Mouse (Mus musculus): ENCODE results near the gene Cbarp. TPM values are rescaled to one million over a fixed set of nuclear protein-coding genes. Genes with fewer than 3 reads are reported as not detected.

The Cbarp gene
- polyA plus RNA-seq, 1 experiment from 2014 or later = 4.7 TPM

DNA sequence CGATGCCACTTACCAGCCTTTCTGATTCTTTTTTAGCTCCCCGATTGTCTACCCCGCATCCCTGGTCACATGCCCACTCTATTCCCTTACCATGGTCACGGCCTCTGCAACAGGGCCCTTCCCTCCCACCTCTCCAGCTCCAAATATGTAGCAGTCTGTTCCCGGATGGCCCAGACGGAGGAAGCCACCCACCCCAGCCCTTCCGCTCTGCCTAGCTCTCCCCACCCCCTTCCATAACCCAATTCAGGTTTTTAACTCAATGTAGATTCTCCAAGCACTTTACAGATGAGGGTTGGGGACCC lies 16.1 kb upstream of the Cbarp start:
- Histone ChIP-seq H3K4me1 (replicated peaks; ENCODE audit: insufficient read depth, low read length) (peaks cover 84% of the 10 kb centered on the region), H3K27me3 (ENCODE audit: insufficient read depth, low read length) (no peaks in the 10 kb centered on the region), H3K9me3 (replicated peaks; ENCODE audit: low read length) (no peaks in the 10 kb centered on the region), H3K9ac (ENCODE audit: low read depth, low read length) (no peak overlapping the region), H3K4me3 (replicated peaks; ENCODE audit: low read depth, low read length) (no peak overlapping the region), H3K4me2 (ENCODE audit: low read length) (no peak overlapping the region), H3K36me3 (ENCODE audit: insufficient read depth, low read length) (peaks cover 42% of the 10 kb centered on the region), H3K27ac (peak overlapping the region; percentile 98)
- TF ChIP-seq CTCF (IDR thresholded peaks at IDR 0.05; ENCODE audit: low read depth) = no peak
- DNase-seq (ENCODE audit: low spot score) = peak; percentile 65
- ATAC-seq (replicated peaks; ENCODE audit: low FRiP score, low read depth) = no peak
- WGBS = 37% methylated on average over 7 of the region's 7 CpGs

DNA sequence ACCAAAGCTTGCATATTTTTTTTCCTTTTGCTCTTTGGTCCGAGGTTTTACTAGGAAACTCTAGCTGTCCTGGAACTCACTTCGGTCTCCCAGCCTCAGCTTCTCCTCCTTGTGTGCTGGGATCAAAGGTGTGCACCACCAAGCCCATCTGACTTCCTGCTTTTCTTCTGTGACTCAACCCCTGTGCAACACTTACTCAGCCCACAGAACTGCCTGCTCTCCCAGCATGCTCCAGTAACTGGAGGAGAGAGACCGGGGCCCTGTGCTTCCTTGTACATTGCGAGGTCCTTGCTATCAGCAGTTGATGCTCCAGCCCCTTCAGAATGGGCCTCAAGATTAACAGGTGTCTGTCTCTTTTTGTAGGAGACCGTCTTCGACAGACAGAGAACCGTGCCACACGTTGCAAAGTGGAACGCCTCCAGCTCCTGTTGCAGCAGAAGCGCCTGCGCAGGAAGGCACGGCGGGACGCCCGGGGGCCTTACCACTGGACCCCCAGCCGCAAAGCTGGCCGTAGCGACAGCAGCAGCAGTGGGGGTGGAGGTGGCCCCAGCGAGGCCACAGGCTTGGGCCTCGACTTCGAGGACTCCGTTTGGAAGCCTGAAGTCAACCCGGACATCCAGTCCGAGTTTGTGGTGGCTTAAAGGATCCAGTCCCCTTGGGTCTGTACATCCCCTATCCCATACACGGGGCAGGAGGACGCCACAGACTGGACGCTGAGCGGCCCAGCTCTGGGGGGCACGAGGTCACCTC lies 15.5 kb upstream of the Cbarp start:
- no peak for DNase-seq (ENCODE audit: low spot score)
- H3K4me1 ChIP-seq (replicated peaks; ENCODE audit: insufficient read depth, low read length) = peaks cover 84% of the 10 kb centered on the region
- H3K4me3 ChIP-seq (replicated peaks; ENCODE audit: low read depth, low read length) = no peak overlapping the region
- peaks cover 42% of the 10 kb centered on the region for H3K36me3 ChIP-seq (ENCODE audit: insufficient read depth, low read length)
- H3K9me3 ChIP-seq (replicated peaks; ENCODE audit: low read length) = no peaks in the 10 kb centered on the region
- no peak overlapping the region for H3K9ac ChIP-seq (ENCODE audit: low read depth, low read length)
- peak overlapping the region; percentile 98 for H3K27ac ChIP-seq
- no peak overlapping the region for H3K4me2 ChIP-seq (ENCODE audit: low read length)
- H3K27me3 ChIP-seq (ENCODE audit: insufficient read depth, low read length) = no peaks in the 10 kb centered on the region
- no peak for ATAC-seq (replicated peaks; ENCODE audit: low FRiP score, low read depth)
- 75% methylated on average over 29 of the region's 29 CpGs for WGBS
- TF ChIP-seq CTCF (IDR thresholded peaks at IDR 0.05; ENCODE audit: low read depth) = no peak

DNA sequence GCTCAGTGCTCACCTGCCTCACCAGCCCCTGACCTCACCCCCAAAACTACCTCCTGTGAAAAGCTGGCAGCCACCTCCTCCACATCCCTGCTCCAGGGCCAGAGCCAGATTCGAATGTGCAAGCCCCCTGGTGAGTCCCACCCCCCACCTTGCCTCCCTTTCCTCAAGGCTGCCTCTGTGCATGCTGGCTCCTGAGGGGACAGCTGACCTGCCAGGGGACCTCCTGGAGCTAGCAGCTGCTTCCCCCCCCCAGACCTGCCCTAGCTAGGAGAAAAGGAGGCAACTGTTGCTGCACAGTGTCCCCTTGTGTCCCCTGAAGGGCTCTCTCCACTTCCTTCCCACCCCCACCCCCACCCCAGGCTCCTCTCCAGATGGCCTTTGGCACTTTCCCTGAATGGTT lies 14.6 kb upstream of the Cbarp start:
- 26% methylated on average over 1 of the region's 1 CpGs for WGBS
- no peak for ATAC-seq (replicated peaks; ENCODE audit: low FRiP score, low read depth)

DNA sequence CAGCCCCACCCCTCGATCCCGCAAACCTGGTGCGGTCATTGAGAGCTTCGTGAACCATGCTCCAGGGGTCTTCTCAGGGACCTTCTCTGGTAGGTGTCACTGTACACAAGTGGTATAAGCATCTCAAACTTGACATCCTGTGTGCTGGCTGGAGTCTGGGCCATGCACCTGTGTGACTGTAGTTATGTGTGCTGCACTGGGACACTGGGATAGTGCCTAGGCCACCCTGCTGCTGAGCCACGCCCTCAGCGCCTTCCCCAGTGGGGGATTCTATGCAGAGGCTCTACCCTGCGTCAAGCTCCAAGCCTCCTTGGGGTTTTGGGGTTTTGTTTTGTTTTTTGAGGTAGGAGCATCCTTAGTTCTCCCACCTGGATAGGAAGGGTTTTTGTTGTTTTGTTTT lies 13.7 kb upstream of the Cbarp start:
- Histone ChIP-seq H3K4me3 (replicated peaks; ENCODE audit: low read depth, low read length) (no peak overlapping the region), H3K9me3 (replicated peaks; ENCODE audit: low read length) (no peaks in the 10 kb centered on the region), H3K9ac (ENCODE audit: low read depth, low read length) (0 out of 2 replicates have a peak overlapping the region, but pooled peaks have one; percentile 98), H3K27me3 (ENCODE audit: insufficient read depth, low read length) (no peaks in the 10 kb centered on the region), H3K27ac (peak overlapping the region; percentile 100), H3K4me1 (replicated peaks; ENCODE audit: insufficient read depth, low read length) (peaks cover 72% of the 10 kb centered on the region), H3K4me2 (ENCODE audit: low read length) (no peak overlapping the region), H3K36me3 (ENCODE audit: insufficient read depth, low read length) (peaks cover 46% of the 10 kb centered on the region)
- ATAC-seq (replicated peaks; ENCODE audit: low FRiP score, low read depth) (no peak), DNase-seq (ENCODE audit: low spot score) (no peak)
- 80% methylated on average over 7 of the region's 7 CpGs for WGBS
- no peak for TF ChIP-seq CTCF (IDR thresholded peaks at IDR 0.05; ENCODE audit: low read depth)

More for the DNA sequence above, 14.6 kb upstream of the Cbarp start:
- TF ChIP-seq CTCF (IDR thresholded peaks at IDR 0.05; ENCODE audit: low read depth) = no peak
- no peaks in the 10 kb centered on the region for H3K27me3 ChIP-seq (ENCODE audit: insufficient read depth, low read length)
- peaks cover 42% of the 10 kb centered on the region for H3K36me3 ChIP-seq (ENCODE audit: insufficient read depth, low read length)
- H3K9me3 ChIP-seq (replicated peaks; ENCODE audit: low read length) = no peaks in the 10 kb centered on the region
- no peak for DNase-seq (ENCODE audit: low spot score)
- H3K4me2 ChIP-seq (ENCODE audit: low read length) = no peak overlapping the region
- H3K9ac ChIP-seq (ENCODE audit: low read depth, low read length) = no peak overlapping the region
- no peak overlapping the region for H3K4me3 ChIP-seq (replicated peaks; ENCODE audit: low read depth, low read length)
- H3K27ac ChIP-seq = no peak overlapping the region
- peaks cover 75% of the 10 kb centered on the region for H3K4me1 ChIP-seq (replicated peaks; ENCODE audit: insufficient read depth, low read length)

DNA sequence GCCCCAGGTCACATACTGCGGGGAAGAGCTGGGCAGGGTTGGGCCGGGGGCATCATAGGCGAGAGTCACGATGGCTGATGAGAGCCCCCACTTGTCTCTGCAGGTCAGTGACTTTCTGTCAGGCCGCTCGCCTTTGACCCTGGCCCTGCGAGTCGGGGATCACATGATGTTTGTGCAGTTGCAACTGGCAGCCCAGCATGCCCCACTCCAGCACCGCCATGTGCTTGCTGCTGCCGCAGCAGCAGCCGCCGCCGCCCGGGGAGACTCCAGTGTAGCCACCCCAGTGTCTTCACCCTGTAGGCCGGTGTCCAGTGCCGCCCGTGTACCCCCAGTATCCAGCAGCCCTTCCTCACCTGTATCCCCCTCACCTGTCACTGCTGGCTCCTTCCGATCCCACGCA lies 13.1 kb upstream of the Cbarp start:
- Histone ChIP-seq H3K4me2 (ENCODE audit: low read length) (peak overlapping the region; percentile 69), H3K9ac (ENCODE audit: low read depth, low read length) (peak overlapping the region; percentile 98; the same call in 1 of the 2 replicates), H3K36me3 (ENCODE audit: insufficient read depth, low read length) (peaks cover 46% of the 10 kb centered on the region), H3K27ac (peak overlapping the region; percentile 100), H3K4me3 (replicated peaks; ENCODE audit: low read depth, low read length) (0 out of 2 replicates have a peak overlapping the region, but pooled peaks have one; percentile 99), H3K4me1 (replicated peaks; ENCODE audit: insufficient read depth, low read length) (peaks cover 65% of the 10 kb centered on the region), H3K27me3 (ENCODE audit: insufficient read depth, low read length) (no peaks in the 10 kb centered on the region), H3K9me3 (replicated peaks; ENCODE audit: low read length) (no peaks in the 10 kb centered on the region)
- WGBS = 74% methylated on average over 19 of the region's 19 CpGs
- TF ChIP-seq CTCF (IDR thresholded peaks at IDR 0.05; ENCODE audit: low read depth) = no peak
- DNase-seq (ENCODE audit: low spot score) (no peak), ATAC-seq (replicated peaks; ENCODE audit: low FRiP score, low read depth) (no peak)

DNA sequence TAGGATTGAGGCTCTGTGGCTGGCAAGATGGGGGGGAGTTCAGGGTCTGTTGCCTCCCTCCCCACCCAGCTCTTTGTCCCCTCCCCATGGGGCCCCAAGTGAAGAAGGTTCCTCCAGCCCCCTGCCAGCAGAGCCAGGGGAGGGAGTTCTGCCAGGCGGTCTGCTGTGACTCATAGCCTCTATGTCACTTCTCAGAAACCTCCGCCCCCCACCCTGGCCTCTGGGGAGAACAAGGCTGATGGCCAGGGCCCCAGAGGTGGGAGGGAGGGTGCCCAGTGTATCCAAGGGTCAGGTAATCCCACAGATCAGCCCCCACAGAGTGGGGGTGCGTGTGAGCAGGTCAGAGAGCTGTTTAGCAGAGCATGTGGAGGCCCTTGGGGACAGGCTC lies 12.2 kb upstream of the Cbarp start:
- Histone ChIP-seq H3K27me3 (ENCODE audit: insufficient read depth, low read length) (no peaks in the 10 kb centered on the region), H3K4me3 (replicated peaks; ENCODE audit: low read depth, low read length) (peak overlapping the region; percentile 99), H3K36me3 (ENCODE audit: insufficient read depth, low read length) (peaks cover 46% of the 10 kb centered on the region), H3K4me1 (replicated peaks; ENCODE audit: insufficient read depth, low read length) (peaks cover 56% of the 10 kb centered on the region), H3K4me2 (ENCODE audit: low read length) (peak overlapping the region; percentile 69), H3K9ac (ENCODE audit: low read depth, low read length) (peak overlapping the region; percentile 98), H3K9me3 (replicated peaks; ENCODE audit: low read length) (no peaks in the 10 kb centered on the region), H3K27ac (peak overlapping the region; percentile 100)
- DNase-seq (ENCODE audit: low spot score) (peak; percentile 67), ATAC-seq (replicated peaks; ENCODE audit: low FRiP score, low read depth) (0 out of 2 replicates have a peak, but pooled peaks have one; percentile 0)
- TF ChIP-seq CTCF (IDR thresholded peaks at IDR 0.05; ENCODE audit: low read depth) = no peak
- WGBS = 11% methylated on average over 3 of the region's 3 CpGs
